Mouse (Mus musculus) intestine, postnatal 0 days (tissue): ENCODE data around the gene Naa80. TPM values are rescaled to one million over a fixed set of nuclear protein-coding genes. Genes with fewer than 3 reads are reported as not detected.
A peak's percentile ranks its signal among the peaks of the same experiment; 100 is the strongest.

Experiments used
- ATAC-seq: fragments of 200-750 bp; cut with Nextera tagmentation; 2 replicates; pipeline ENCODE4 v1.8.0; 2017; ENCODE audit warnings: mild to moderate bottlenecking, moderate TSS enrichment, moderate library complexity
- H3K27ac ChIP-seq: fragments of 300-500 bp; sonication (generic); 2 replicates; pipeline ENCODE4 v1.5.1; 2014; ENCODE audit warnings: mild to moderate bottlenecking, low read depth, low read length, moderate library complexity
- H3K27me3 ChIP-seq: fragments of 300-500 bp; sonication (generic); replicated peaks from 2 replicates; pipeline ENCODE4 v1.6.1; 2014; ENCODE audit warnings: low read length, mixed read lengths; ENCODE audit not compliant: control insufficient read depth, insufficient read depth
- H3K36me3 ChIP-seq: fragments of 300-500 bp; sonication (generic); 2 replicates; pipeline ENCODE4 v1.6.1; 2014; ENCODE audit warnings: mild to moderate bottlenecking, moderate library complexity; ENCODE audit not compliant: control insufficient read depth, insufficient read depth
- H3K4me1 ChIP-seq: fragments of 300-500 bp; sonication (generic); replicated peaks from 2 replicates; pipeline ENCODE4 v1.6.1; 2014; ENCODE audit warnings: antibody characterized with exemption, low read length, mixed read lengths; ENCODE audit not compliant: control insufficient read depth, insufficient read depth
- H3K4me2 ChIP-seq: fragments of 300-500 bp; sonication (generic); replicated peaks from 2 replicates; pipeline ENCODE4 v1.6.1; 2014; ENCODE audit warnings: low read depth, mild to moderate bottlenecking, moderate library complexity
- H3K4me3 ChIP-seq: fragments of 300-500 bp; sonication (generic); 2 replicates; pipeline ENCODE4 v1.5.1; 2014; ENCODE audit warnings: low read depth, low read length
- H3K9ac ChIP-seq: fragments of 300-500 bp; sonication (generic); 2 replicates; pipeline ENCODE4 v1.6.1; 2014; ENCODE audit warnings: mild to moderate bottlenecking, low read depth, low read length
- H3K9me3 ChIP-seq: fragments of 300-500 bp; sonication (generic); 2 replicates; pipeline ENCODE4 v1.6.1; 2016; ENCODE audit warnings: mixed run types; ENCODE audit not compliant: control insufficient read depth
- CTCF ChIP-seq: sonication (generic); IDR thresholded peaks from 2 replicates; pipeline ENCODE4 v1.5.1; 2016; ENCODE audit warnings: low read depth, mild to moderate bottlenecking, control low read depth, antibody characterized with exemption, moderate library complexity
- WGBS: fragments of 180-500 bp; shearing (Covaris S2); extraction: QIAGEN DNeasy Blood & Tissue Kit; methylation state at CpG from one replicate; pipeline ENCODE4 v1.1.7; 2014; 5-methylcytosine and 5-hydroxymethylcytosine counted together
- polyA plus RNA-seq: library from polyadenylated mRNA; unstranded; fragments of >200 nt; fragmentation: Nextera tagmentation; extraction: Ambion mirVana; gene quantifications from 2 replicates; pipeline ENCODE4 v1.2.1, GENCODE M21; 2015

Gene Naa80
- polyA plus RNA-seq, 1 experiment from 2014 or later = 21.4 TPM

DNA sequence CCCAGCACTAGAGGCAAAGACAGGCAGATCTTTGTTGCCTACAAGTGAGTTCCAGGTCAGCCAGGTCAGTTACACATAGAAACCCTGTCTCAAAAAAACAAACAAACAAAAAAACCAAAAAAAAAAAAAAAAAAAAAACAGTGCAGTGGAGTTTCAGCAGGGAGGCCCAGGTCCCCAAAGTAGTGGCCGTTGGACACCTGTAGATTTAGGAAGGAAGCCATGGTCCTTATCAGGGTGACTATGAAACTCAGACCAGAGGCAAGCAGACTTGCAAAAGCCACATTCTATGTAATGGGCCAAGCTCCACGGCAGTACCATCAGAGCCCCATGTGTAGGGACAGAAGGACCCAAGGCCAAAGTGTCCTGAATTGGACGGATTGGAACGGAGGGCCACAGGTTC is 2.9 kb downstream of the Naa80 start:
- no peak for TF ChIP-seq CTCF
- H3K27me3 ChIP-seq = no peaks in the 10 kb centered on the region
- H3K4me2 ChIP-seq = peak overlapping the region; percentile 91
- H3K36me3 ChIP-seq = peaks cover 18% of the 10 kb centered on the region
- peak overlapping the region; percentile 70; the same call in 1 of the 2 replicates for H3K9ac ChIP-seq
- H3K4me1 ChIP-seq = peaks cover 8% of the 10 kb centered on the region; the same call in 1 of the 2 replicates
- H3K27ac ChIP-seq = no peak overlapping the region
- peak overlapping the region; percentile 51 for H3K4me3 ChIP-seq
- 63% methylated on average over 4 of the region's 4 CpGs for WGBS
- no peak for ATAC-seq
- H3K9me3 ChIP-seq = no peaks in the 10 kb centered on the region

DNA sequence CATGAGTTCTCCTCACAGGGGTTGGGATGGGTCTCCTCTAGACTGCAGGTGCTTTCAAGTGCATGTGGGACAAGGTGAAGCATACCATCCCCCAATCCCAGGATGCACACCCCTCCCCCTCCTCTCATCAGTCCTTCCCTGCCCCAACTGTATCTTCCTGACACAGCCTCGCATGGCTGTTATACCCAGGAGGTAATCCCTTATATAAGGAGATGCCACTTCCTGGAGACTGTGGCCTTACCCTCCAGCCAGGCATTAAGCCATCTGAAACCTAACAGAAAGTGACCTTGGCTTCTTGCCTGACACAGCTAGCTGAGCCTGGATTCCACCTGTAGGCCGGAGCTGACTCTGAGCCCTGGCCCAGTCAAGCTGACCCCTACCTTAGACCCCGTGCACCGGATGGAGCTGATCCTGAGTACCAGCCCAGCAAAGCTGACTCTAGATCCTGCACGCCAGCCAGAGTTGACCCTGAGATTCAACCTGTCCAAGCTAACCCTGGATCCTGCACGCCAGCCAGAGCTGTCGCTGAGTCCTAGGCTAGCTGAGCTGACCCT is 3.9 kb downstream of the Naa80 start:
- H3K36me3 ChIP-seq = peaks cover 18% of the 10 kb centered on the region
- no peak overlapping the region for H3K4me2 ChIP-seq
- H3K27me3 ChIP-seq = no peaks in the 10 kb centered on the region
- no peak overlapping the region for H3K9ac ChIP-seq
- no peak for ATAC-seq
- TF ChIP-seq CTCF = no peak
- whole genome bisulfite sequencing = 93% methylated on average over 7 of the region's 7 CpGs
- no peak overlapping the region for H3K4me3 ChIP-seq
- no peaks in the 10 kb centered on the region for H3K9me3 ChIP-seq
- H3K27ac ChIP-seq = no peak overlapping the region
- peaks cover 4% of the 10 kb centered on the region; the same call in 1 of the 2 replicates for H3K4me1 ChIP-seq

DNA sequence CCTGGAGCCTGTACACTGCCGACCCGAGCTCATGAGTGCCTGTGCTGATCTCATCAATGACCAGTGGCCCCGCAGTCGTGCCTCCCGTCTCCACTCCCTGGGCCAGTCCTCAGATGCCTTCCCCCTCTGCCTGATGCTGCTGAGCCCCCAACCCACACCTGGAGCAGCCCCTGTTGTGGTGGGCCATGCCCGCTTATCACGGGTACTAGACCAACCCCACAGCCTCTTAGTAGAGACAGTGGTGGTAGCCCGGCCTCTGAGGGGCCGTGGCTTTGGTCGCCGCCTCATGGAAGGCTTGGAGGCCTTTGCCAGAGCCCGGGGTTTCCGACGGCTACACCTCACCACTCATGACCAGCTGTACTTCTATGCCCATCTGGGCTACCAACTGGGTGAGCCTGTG is 4.5 kb downstream of the Naa80 start:
- 93% methylated on average over 14 of the region's 14 CpGs for whole genome bisulfite sequencing
- no peak for TF ChIP-seq CTCF
- ATAC-seq = no peak
- H3K27ac ChIP-seq = no peak overlapping the region
- H3K27me3 ChIP-seq = no peaks in the 10 kb centered on the region
- no peak overlapping the region for H3K9ac ChIP-seq
- H3K4me1 ChIP-seq = peaks cover 4% of the 10 kb centered on the region; the same call in 1 of the 2 replicates
- no peaks in the 10 kb centered on the region for H3K9me3 ChIP-seq
- H3K4me2 ChIP-seq = no peak overlapping the region
- H3K36me3 ChIP-seq = peaks cover 18% of the 10 kb centered on the region
- H3K4me3 ChIP-seq = no peak overlapping the region

DNA sequence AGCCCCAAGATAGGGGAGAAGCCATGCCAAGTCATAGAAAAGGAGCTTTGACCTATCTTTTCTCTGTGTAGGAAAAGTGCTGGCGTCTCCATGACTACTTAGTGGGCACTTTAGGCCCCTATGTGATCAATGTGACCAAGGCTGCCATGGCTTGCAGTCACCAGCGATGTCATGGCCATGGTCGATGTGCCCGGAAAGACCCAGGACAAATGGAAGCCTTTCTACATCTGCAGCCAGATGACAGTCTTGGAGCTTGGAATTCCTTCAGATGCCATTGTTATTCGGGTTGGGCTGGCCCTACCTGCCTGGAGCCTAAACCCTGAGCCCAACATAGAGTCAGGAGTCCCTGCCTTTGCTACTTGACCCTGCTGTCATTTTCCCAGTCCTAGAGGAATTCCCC is 7.8 kb downstream of the Naa80 start:
- H3K9ac ChIP-seq = no peak overlapping the region
- peaks cover 4% of the 10 kb centered on the region; the same call in 1 of the 2 replicates for H3K4me1 ChIP-seq
- TF ChIP-seq CTCF = no peak
- H3K36me3 ChIP-seq = peaks cover 30% of the 10 kb centered on the region
- H3K27me3 ChIP-seq = no peaks in the 10 kb centered on the region
- peak overlapping the region; percentile 78 for H3K27ac ChIP-seq
- no peak overlapping the region for H3K4me3 ChIP-seq
- H3K4me2 ChIP-seq = peak overlapping the region; percentile 6; the same call in 1 of the 2 replicates
- WGBS = 83% methylated on average over 5 of the region's 5 CpGs
- no peak for ATAC-seq
- H3K9me3 ChIP-seq = no peaks in the 10 kb centered on the region

GRCm38 (mm10) chr9:107586974-107587832 is 8.5 kb downstream of the Naa80 start, which contains the start of gene Ifrd2:
Gene Ifrd2 (plus strand): TSS chr9:107587642.
- WGBS = 9% methylated on average over 46 of the region's 46 CpGs

More at GRCm38 (mm10) chr9:107586974-107587832, 8.5 kb downstream of the Naa80 start, which contains the start of gene Ifrd2:
- no peak; the same call in 1 of the 2 replicates for TF ChIP-seq CTCF
- Histone ChIP-seq H3K4me1 (peaks cover 4% of the 10 kb centered on the region; the same call in 1 of the 2 replicates), H3K4me2 (peak within 1 kb of the TSS; percentile 87), H3K9ac (peak within 1 kb of the TSS; percentile 47), H3K36me3 (peaks cover 37% of the 10 kb centered on the region), H3K9me3 (no peaks in the 10 kb centered on the region), H3K4me3 (peak within 1 kb of the TSS; percentile 70), H3K27me3 (no peaks in the 10 kb centered on the region), H3K27ac (peak within 1 kb of the TSS; percentile 78)
- ATAC-seq = peak; percentile 92
